Mouse (Mus musculus) heart, postnatal 0 days (tissue): Measurements from ENCODE around the gene Tnfrsf8. TPM values are rescaled to one million over a fixed set of nuclear protein-coding genes. Genes with fewer than 3 reads are reported as not detected.

ENCODE experiments used
- ATAC-seq: fragments of 200-750 bp; cut with Nextera tagmentation; 2 replicates; pipeline ENCODE4 v1.8.0; 2017; ENCODE audit warnings: low read depth, moderate number of reproducible peaks, moderate library complexity; ENCODE audit not compliant: insufficient read depth
- DNase-seq: peaks from one replicate; pipeline ENCODE4 v3.0.0-alpha.2; 2016; ENCODE audit warnings: low spot score
- H3K27ac ChIP-seq: fragments of 300-500 bp; sonication (generic); 2 replicates; pipeline ENCODE4 v1.5.1; 2014; ENCODE audit warnings: low read depth, mild to moderate bottlenecking
- H3K27me3 ChIP-seq: fragments of 300-500 bp; sonication (generic); 2 replicates; pipeline ENCODE4 v1.6.1; 2014; ENCODE audit warnings: low read length, mixed read lengths; ENCODE audit not compliant: control insufficient read depth, insufficient read depth
- H3K36me3 ChIP-seq: fragments of 300-500 bp; sonication (generic); replicated peaks from 2 replicates; pipeline ENCODE4 v1.6.1; 2014; ENCODE audit warnings: low read length, mixed read lengths; ENCODE audit not compliant: control insufficient read depth, insufficient read depth
- H3K4me1 ChIP-seq: fragments of 300-500 bp; sonication (generic); 2 replicates; pipeline ENCODE4 v1.6.1; 2014; ENCODE audit warnings: antibody characterized with exemption; ENCODE audit not compliant: control insufficient read depth, insufficient read depth
- H3K4me2 ChIP-seq: fragments of 300-500 bp; sonication (generic); 2 replicates; pipeline ENCODE4 v1.6.1; 2014; ENCODE audit warnings: low read depth, mild to moderate bottlenecking, low read length, moderate library complexity
- H3K4me3 ChIP-seq: fragments of 300-500 bp; sonication (generic); 2 replicates; pipeline ENCODE4 v1.5.1; 2014; ENCODE audit warnings: low read depth, low read length
- H3K9ac ChIP-seq: fragments of 300-500 bp; sonication (generic); replicated peaks from 2 replicates; pipeline ENCODE4 v1.6.1; 2014; ENCODE audit warnings: low read depth, low read length, mixed read lengths
- H3K9me3 ChIP-seq: fragments of 300-500 bp; sonication (generic); replicated peaks from 2 replicates; pipeline ENCODE4 v1.6.1; 2016; ENCODE audit warnings: low read length; ENCODE audit not compliant: control insufficient read depth
- CTCF ChIP-seq: IDR thresholded peaks from 2 replicates; pipeline ENCODE4 v1.5.1; 2016; ENCODE audit warnings: antibody characterized with exemption, control low read depth, low read depth
- EP300 ChIP-seq: IDR thresholded peaks from 2 replicates; pipeline ENCODE4 v1.6.1; 2016; ENCODE audit warnings: antibody characterized with exemption, low read depth
- WGBS: fragments of 180-500 bp; shearing (Covaris S2); extraction: QIAGEN DNeasy Blood & Tissue Kit; methylation state at CpG from one replicate; pipeline ENCODE4 v1.1.7; 2014; 5-methylcytosine and 5-hydroxymethylcytosine counted together
- polyA plus RNA-seq: library from polyadenylated mRNA; unstranded; fragments of >200 nt; fragmentation: Nextera tagmentation; extraction: Ambion mirVana; gene quantifications from 2 replicates; pipeline ENCODE4 v1.2.1, GENCODE M21; 2015
- total RNA-seq: library from RNA; depleted of rRNA; stranded (reverse); fragments of >200 nt; gene quantifications from 2 replicates; pipeline ENCODE4 v1.2.3, GENCODE M21; 2014; ENCODE audit warnings: low replicate concordance

Gene Tnfrsf8
- total and polyA plus RNA-seq, 2 experiments from 2014 or later, result 0.04 TPM; not detected in 1

DNA sequence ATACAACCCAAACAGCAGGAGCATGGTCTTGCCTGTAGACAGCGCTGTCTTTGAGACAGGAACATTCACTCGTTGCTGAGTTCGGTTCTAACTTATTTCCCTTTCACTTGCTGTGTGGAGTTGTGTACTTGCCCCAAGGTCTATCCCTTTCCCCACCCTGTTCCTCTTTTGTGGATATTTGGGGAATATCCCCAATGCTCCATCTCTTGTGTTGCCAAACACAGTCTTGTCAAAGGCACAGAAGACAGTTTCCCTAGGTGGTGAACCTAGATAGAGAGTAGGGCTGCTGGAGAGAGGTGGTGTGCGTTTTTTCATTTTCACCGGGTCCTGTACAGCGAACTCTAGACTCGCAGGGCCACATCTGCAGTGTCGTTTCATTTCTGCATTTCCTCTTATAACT lies 62.4 kb downstream of the Tnfrsf8 start:
- H3K4me3 ChIP-seq, result no peak overlapping the region
- DNase-seq, result no peak
- no peaks in the 10 kb centered on the region for H3K9me3 ChIP-seq
- ATAC-seq, result no peak
- no peaks in the 10 kb centered on the region for H3K36me3 ChIP-seq
- TF ChIP-seq EP300 (no peak), CTCF (no peak)
- no peak overlapping the region for H3K4me2 ChIP-seq
- H3K27me3 ChIP-seq, result 0 out of 2 replicates have a peak, but pooled peaks cover 4% of the 10 kb centered on the region
- 78% methylated on average over 8 of the region's 8 CpGs for WGBS
- no peak overlapping the region for H3K27ac ChIP-seq
- H3K4me1 ChIP-seq, result no peaks in the 10 kb centered on the region
- H3K9ac ChIP-seq, result no peak overlapping the region

DNA sequence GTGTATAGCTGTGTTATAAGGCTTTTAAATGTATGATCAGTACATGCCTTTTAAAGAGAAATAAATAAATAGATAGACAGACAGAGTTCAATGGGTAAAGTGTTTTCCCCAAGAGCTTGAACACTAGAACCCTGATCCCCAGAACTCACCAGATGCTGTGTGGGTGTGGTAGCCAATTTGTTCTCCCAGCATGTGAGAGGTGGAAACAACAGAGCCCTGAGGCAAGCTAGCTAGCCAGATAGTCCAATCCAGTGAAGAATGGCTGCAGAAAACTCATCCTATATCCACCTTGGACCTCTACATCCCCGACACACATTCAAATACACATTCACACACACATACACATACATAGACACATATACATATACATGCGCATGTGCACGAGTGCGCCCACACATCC lies 63.4 kb downstream of the Tnfrsf8 start:
- H3K9me3 ChIP-seq, result no peaks in the 10 kb centered on the region
- ATAC-seq (no peak), DNase-seq (no peak)
- TF ChIP-seq EP300 (no peak), CTCF (no peak)
- WGBS, result 80% methylated on average over 4 of the region's 4 CpGs
- H3K27ac ChIP-seq, result no peak overlapping the region
- H3K36me3 ChIP-seq, result no peaks in the 10 kb centered on the region
- no peaks in the 10 kb centered on the region for H3K4me1 ChIP-seq
- no peak overlapping the region for H3K4me3 ChIP-seq
- H3K4me2 ChIP-seq, result no peak overlapping the region
- peaks cover 11% of the 10 kb centered on the region for H3K27me3 ChIP-seq
- no peak overlapping the region for H3K9ac ChIP-seq

DNA sequence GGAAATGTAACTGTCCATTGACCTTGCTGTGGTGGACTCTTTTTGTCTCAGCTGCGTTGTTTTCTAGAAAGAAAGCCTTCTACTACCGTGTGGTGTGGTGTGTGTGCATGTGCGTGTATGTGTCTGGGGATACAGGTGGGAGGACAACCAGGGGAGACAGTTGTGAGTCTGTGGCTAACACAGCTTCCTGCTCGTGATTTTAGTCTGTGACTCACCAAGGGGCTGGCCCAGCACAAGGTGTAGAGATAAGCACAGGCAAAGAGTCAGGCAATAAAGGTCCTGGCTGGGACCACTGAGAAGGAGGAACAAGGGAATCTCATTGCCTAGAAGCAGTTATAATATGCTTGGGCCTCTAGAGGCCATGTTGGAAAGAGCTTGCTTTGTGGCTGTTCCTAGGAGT lies 65.0 kb downstream of the Tnfrsf8 start:
- TF ChIP-seq CTCF (no peak), EP300 (no peak)
- H3K9me3 ChIP-seq, result no peaks in the 10 kb centered on the region
- ATAC-seq (no peak), DNase-seq (no peak)
- H3K4me1 ChIP-seq, result no peaks in the 10 kb centered on the region
- H3K4me3 ChIP-seq, result no peak overlapping the region
- WGBS, result 60% methylated on average over 4 of the region's 4 CpGs
- no peak overlapping the region for H3K27ac ChIP-seq
- H3K9ac ChIP-seq, result no peak overlapping the region
- H3K36me3 ChIP-seq, result no peaks in the 10 kb centered on the region
- H3K27me3 ChIP-seq, result peaks cover 21% of the 10 kb centered on the region
- no peak overlapping the region for H3K4me2 ChIP-seq

DNA sequence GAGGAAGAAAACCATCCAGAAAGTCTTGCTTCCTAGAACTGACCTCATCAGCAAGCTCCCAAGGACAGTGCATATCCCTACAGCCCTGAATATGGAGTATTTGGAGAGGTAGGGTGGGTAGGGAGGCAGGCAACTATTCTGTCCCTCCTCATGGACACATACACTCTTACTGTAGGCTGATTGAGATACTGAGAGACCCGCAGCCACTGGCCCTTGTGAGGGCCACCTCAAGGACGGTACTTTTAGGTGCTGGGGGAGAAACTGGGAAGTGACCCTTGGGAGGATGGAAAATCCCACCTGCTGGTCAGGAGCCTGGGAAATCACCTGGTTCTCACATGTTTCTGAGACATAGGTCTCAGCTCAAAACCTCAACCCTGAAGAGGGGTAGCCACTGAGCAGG lies 67.4 kb downstream of the Tnfrsf8 start:
- Histone ChIP-seq H3K27me3 (peaks cover 23% of the 10 kb centered on the region), H3K4me1 (no peaks in the 10 kb centered on the region), H3K27ac (no peak overlapping the region), H3K9ac (no peak overlapping the region), H3K4me3 (no peak overlapping the region), H3K4me2 (no peak overlapping the region), H3K9me3 (no peaks in the 10 kb centered on the region), H3K36me3 (no peaks in the 10 kb centered on the region)
- ATAC-seq, result no peak
- WGBS, result 60% methylated on average over 2 of the region's 2 CpGs
- DNase-seq, result no peak
- TF ChIP-seq CTCF, result no peak
- no peak for TF ChIP-seq EP300

DNA sequence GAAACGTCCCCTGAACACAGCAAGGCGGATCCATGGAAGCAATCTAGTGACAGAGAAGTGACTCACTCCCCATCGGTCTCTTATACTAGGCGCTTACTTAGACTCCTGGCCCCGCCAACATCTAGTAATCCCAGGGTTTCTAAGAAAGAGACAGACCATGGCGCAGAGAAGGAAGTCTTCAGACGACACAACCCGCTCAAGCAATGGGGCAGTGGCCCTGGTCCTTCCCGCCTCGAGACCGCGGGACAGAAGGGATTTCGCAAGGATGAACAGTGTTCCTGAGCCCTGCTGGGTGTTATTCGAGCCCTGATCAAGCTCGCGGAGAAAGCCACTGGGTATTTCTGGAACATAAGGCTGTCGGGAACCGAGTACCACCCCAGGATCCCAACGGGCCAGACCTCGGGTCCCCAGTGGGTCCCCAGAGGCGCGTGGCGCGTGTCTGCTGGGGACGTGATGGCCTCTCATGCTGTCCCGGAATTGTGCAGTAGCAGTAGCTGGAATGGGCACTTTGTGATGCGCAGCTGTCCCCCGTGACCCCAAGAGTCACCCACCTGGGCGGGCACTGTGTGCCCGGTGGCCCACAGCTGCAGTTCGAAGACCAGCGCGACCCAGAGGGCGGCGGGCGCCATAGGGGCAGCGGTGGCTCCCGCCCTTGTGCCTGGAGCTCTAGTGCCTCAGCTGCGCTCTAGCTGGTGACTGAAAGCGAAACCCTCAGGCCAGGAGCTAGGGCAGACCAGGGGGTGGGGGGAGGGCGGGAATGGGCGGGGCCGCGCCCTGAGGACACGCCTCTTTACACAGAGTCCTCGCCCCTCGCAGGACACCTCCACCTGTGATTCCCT lies 68.6 kb downstream of the Tnfrsf8 start, which contains the start of gene Tnfrsf1b:
Tnfrsf1b (minus strand) TSS at position 698 of the 839 bp plus-strand sequence.
- TF ChIP-seq CTCF (no peak), EP300 (no peak)
- H3K9me3 ChIP-seq, result no peaks in the 10 kb centered on the region
- peak within 1 kb of the TSS; percentile 56 for H3K4me3 ChIP-seq
- ATAC-seq (peak; percentile 50), DNase-seq (no peak)
- H3K27ac ChIP-seq, result peak within 1 kb of the TSS; percentile 33
- no peaks in the 10 kb centered on the region for H3K4me1 ChIP-seq
- peak within 1 kb of the TSS; percentile 56 for H3K9ac ChIP-seq
- WGBS, result 1% methylated on average over 46 of the region's 47 CpGs
- H3K27me3 ChIP-seq, result peaks cover 23% of the 10 kb centered on the region
- H3K36me3 ChIP-seq, result no peaks in the 10 kb centered on the region
- H3K4me2 ChIP-seq, result peak within 1 kb of the TSS; percentile 68
